Mouse (Mus musculus): ENCODE results near the gene Tmsb4x. TPM values are rescaled to one million over a fixed set of nuclear protein-coding genes. Genes with fewer than 3 reads are reported as not detected.

Gene Tmsb4x
- polyA plus RNA-seq, 1 experiment from 2014 or later, result 7,356 TPM

DNA sequence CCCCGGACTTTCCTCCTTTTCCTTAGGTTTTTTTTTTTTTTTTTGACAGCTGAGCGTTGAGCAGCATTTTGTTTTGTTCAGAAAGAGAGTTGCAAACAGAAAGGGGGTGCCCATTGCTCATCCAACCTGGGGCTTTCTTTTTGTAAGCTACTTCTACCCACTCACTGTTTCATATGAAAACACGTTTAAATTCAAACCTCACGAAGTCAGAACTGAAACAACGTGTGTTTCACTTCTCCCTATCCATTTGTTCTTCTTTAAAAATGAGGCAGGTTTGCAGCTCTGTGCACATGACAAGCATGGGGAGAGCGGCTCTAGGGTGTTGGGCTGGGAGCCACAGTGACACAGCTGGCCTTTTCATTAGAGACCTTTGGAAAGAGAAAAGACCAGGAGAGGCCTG is 33.8 kb downstream of the Tmsb4x start:
- no peak for ATAC-seq (replicated peaks)
- no peaks in the 10 kb centered on the region for H3K4me1 ChIP-seq
- H3K4me2 ChIP-seq (replicated peaks), result no peak overlapping the region
- H3K36me3 ChIP-seq, result no peaks in the 10 kb centered on the region
- no peak overlapping the region for H3K9ac ChIP-seq (replicated peaks)
- no peaks in the 10 kb centered on the region for H3K9me3 ChIP-seq
- H3K27me3 ChIP-seq, result no peaks in the 10 kb centered on the region
- WGBS, result 79% methylated on average over 6 of the region's 6 CpGs
- H3K27ac ChIP-seq (replicated peaks), result no peak overlapping the region
- no peak overlapping the region for H3K4me3 ChIP-seq

GRCm38 (mm10) chrX:167174311-167174710 is 34.8 kb downstream of the Tmsb4x start:
- no peak for ATAC-seq (replicated peaks)
- H3K4me2 ChIP-seq (replicated peaks), result no peak overlapping the region
- no peak overlapping the region for H3K27ac ChIP-seq (replicated peaks)
- H3K27me3 ChIP-seq, result no peaks in the 10 kb centered on the region
- no peaks in the 10 kb centered on the region for H3K4me1 ChIP-seq
- H3K9ac ChIP-seq (replicated peaks), result no peak overlapping the region
- 77% methylated on average over 3 of the region's 3 CpGs for WGBS
- no peak overlapping the region for H3K4me3 ChIP-seq
- H3K9me3 ChIP-seq, result no peaks in the 10 kb centered on the region
- H3K36me3 ChIP-seq, result no peaks in the 10 kb centered on the region

GRCm38 (mm10) chrX:167172256-167172655 is 36.9 kb downstream of the Tmsb4x start:
- H3K9ac ChIP-seq (replicated peaks), result no peak overlapping the region
- 84% methylated on average over 2 of the region's 2 CpGs for WGBS
- no peak overlapping the region for H3K27ac ChIP-seq (replicated peaks)
- no peaks in the 10 kb centered on the region for H3K27me3 ChIP-seq
- no peaks in the 10 kb centered on the region for H3K9me3 ChIP-seq
- H3K4me3 ChIP-seq, result no peak overlapping the region
- no peak for ATAC-seq (replicated peaks)
- H3K36me3 ChIP-seq, result no peaks in the 10 kb centered on the region
- no peaks in the 10 kb centered on the region for H3K4me1 ChIP-seq
- no peak overlapping the region for H3K4me2 ChIP-seq (replicated peaks)

DNA sequence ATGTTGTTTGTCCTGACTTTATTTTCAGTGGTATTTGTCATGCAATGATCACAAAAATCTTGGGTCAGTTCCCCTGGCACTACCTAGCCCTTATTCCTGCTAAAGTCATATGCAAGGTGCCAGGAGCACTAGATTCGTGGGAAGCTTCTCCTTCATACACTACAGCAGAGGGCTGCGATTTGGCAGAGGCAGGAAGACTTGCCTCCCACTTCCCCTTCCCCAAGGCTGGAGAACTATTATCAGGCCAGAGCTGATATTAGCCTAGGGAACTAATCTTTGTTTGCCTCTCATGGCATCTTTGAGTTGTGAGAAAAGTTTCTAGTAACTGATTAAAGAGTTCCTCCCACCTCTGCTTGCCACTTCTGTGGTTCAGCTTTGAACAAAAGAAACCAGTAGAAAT is 37.8 kb downstream of the Tmsb4x start:
- Histone ChIP-seq H3K9ac (replicated peaks) (no peak overlapping the region), H3K27me3 (no peaks in the 10 kb centered on the region), H3K4me3 (no peak overlapping the region), H3K9me3 (no peaks in the 10 kb centered on the region), H3K36me3 (no peaks in the 10 kb centered on the region), H3K4me1 (no peaks in the 10 kb centered on the region), H3K4me2 (replicated peaks) (no peak overlapping the region), H3K27ac (replicated peaks) (no peak overlapping the region)
- 89% methylated on average over 2 of the region's 2 CpGs for WGBS
- ATAC-seq (replicated peaks), result no peak

GRCm38 (mm10) chrX:167167282-167167681 is 41.8 kb downstream of the Tmsb4x start:
- no peak overlapping the region for H3K27ac ChIP-seq (replicated peaks)
- H3K9ac ChIP-seq (replicated peaks), result no peak overlapping the region
- 56% methylated on average over 2 of the region's 2 CpGs for WGBS
- no peak for ATAC-seq (replicated peaks)
- no peaks in the 10 kb centered on the region for H3K36me3 ChIP-seq
- no peak overlapping the region for H3K4me3 ChIP-seq
- no peaks in the 10 kb centered on the region; the same call in 1 of the 2 replicates for H3K27me3 ChIP-seq
- H3K4me2 ChIP-seq (replicated peaks), result no peak overlapping the region
- no peaks in the 10 kb centered on the region for H3K9me3 ChIP-seq
- H3K4me1 ChIP-seq, result no peaks in the 10 kb centered on the region

- Histone ChIP-seq H3K9ac (replicated peaks) (no peak overlapping the region), H3K4me2 (replicated peaks) (no peak overlapping the region), H3K4me3 (no peak overlapping the region), H3K27me3 (no peaks in the 10 kb centered on the region; the same call in 1 of the 2 replicates), H3K9me3 (no peaks in the 10 kb centered on the region), H3K4me1 (no peaks in the 10 kb centered on the region), H3K27ac (replicated peaks) (no peak overlapping the region), H3K36me3 (no peaks in the 10 kb centered on the region)
- 85% methylated on average over 1 of the region's 1 CpGs for WGBS
- ATAC-seq (replicated peaks), result no peak
Measured at GRCm38 (mm10) chrX:167166051-167166450, 43.1 kb downstream of the Tmsb4x start.

- H3K4me1 ChIP-seq, result no peaks in the 10 kb centered on the region
- H3K36me3 ChIP-seq, result no peaks in the 10 kb centered on the region
- H3K4me2 ChIP-seq (replicated peaks), result no peak overlapping the region
- H3K9ac ChIP-seq (replicated peaks), result no peak overlapping the region
- H3K4me3 ChIP-seq, result no peak overlapping the region
- no peak overlapping the region for H3K27ac ChIP-seq (replicated peaks)
- ATAC-seq (replicated peaks), result no peak
- H3K9me3 ChIP-seq, result no peaks in the 10 kb centered on the region
- no peaks in the 10 kb centered on the region for H3K27me3 ChIP-seq
- 80% methylated on average over 4 of the region's 4 CpGs for WGBS
Measured at GRCm38 (mm10) chrX:167157691-167158090, 51.4 kb downstream of the Tmsb4x start.

Other genes with a start within 250 kb of the Tmsb4x start
- 0.05 and 0.09 TPM in 2 replicates for gene Tlr8, start 55.0 kb upstream of the Tmsb4x start, polyA plus RNA-seq (2015; fragmentation: Nextera tagmentation; extraction: Ambion mirVana)
- 0.31 and 0.53 TPM in 2 replicates for gene Tlr7, start 121.2 kb upstream of the Tmsb4x start, polyA plus RNA-seq (2015; fragmentation: Nextera tagmentation; extraction: Ambion mirVana)
- 12.0 and 12.2 TPM in 2 replicates for gene Prps2, start 173.4 kb upstream of the Tmsb4x start, polyA plus RNA-seq (2015; fragmentation: Nextera tagmentation; extraction: Ambion mirVana)